Mouse (Mus musculus) spleen, adult 2 months (tissue): ENCODE data around the gene Nckap5.

Experiments used
- CTCF ChIP-seq: fragments of 200-500 bp; IDR thresholded peaks from 2 replicates; pipeline ENCODE4 v1.5.1; 2011; ENCODE audit warnings: mild to moderate bottlenecking, inconsistent platforms; ENCODE audit not compliant: insufficient read depth, insufficient read length, insufficient replicate concordance; ENCODE audit errors: extremely low read depth
- POLR2A ChIP-seq: fragments of 200-500 bp; IDR thresholded peaks from 2 replicates; pipeline ENCODE4 v1.6.1; 2011; ENCODE audit warnings: low read depth, low read length, inconsistent platforms

GRCm38 (mm10) chr1:126022959-126023358 lies 807.6 kb downstream of the Nckap5 start:
- no peak for TF ChIP-seq CTCF
- TF ChIP-seq POLR2A = no peak
